Mouse (Mus musculus): Measurements from ENCODE around the gene Sbsn. TPM values are rescaled to one million over a fixed set of nuclear protein-coding genes. Genes with fewer than 3 reads are reported as not detected.

Sbsn gene
- polyA plus RNA-seq, 1 experiment, result 6.9 TPM

DNA sequence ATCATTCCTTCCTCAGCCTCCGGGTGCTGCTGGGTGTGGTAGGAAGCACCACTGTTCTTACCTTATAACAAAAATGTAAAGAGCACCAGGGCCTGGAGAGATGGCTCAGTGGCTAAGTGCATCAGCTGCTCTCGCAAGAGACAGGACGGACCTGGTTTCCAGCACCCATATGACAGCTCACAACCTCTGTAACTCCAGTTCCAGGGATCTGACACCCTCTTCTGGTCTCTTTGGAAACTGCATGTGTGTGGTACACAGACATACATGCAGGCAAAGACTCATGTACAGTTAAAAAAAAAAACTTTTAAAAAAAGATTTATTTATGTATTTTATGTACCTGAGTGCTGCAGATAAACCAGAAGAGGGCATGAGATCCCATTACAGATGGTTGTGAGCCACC is 52.0 kb downstream of the Sbsn start:
- Histone ChIP-seq H3K4me3 (replicated peaks; ENCODE audit: insufficient read depth, low read depth, low read length) (no peak overlapping the region), H3K4me1 (ENCODE audit: control insufficient read depth, insufficient read depth, low read length) (no peaks in the 10 kb centered on the region), H3K27me3 (ENCODE audit: control insufficient read depth, insufficient read depth, low read length) (no peaks in the 10 kb centered on the region), H3K27ac (ENCODE audit: insufficient read depth, low read length) (no peak overlapping the region)
- WGBS, result 91% methylated on average over 3 of the region's 3 CpGs
- TF ChIP-seq CTCF (IDR thresholded peaks at IDR 0.05; ENCODE audit: borderline replicate concordance, insufficient read depth, low read depth, low read length), result no peak
- TF ChIP-seq POLR2A (IDR thresholded peaks at IDR 0.05; ENCODE audit: borderline replicate concordance, insufficient read depth, low read length), result no peak
- DNase-seq, result no peak

DNA sequence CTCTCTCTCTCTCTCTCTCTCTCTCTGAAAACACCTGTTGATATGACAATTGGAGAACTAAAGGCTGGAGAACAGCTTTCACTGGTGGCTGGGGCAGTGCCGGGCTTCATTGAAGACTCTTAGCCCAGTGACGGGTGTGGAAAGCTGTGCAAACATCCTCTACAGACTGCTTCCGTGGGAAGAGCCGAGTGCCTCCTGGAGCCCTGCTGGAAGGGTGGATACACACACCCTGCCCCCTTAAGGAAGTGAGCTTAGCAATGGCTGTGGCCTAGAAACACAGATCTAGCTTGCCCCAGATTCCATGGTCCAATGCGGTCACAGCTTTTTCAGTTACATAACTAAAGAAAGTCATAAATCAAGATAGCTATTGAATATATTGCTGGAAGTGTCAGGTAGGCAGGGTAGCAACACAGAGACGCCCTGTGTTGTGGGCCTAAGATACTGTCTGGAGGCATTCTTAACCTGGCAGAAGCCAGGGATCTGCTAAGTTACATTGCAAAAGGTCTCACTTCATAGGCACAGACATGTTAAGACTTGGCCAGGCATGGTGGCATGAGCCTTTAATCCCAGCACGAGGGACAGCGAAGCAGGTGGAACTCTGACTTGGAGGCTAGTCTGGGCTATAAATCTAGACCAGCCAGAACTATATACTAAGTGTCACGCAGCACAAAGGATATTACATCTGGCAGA is 52.9 kb downstream of the Sbsn start:
- TF ChIP-seq CTCF (IDR thresholded peaks at IDR 0.05; ENCODE audit: borderline replicate concordance, insufficient read depth, low read depth, low read length) (no peak), POLR2A (IDR thresholded peaks at IDR 0.05; ENCODE audit: borderline replicate concordance, insufficient read depth, low read length) (no peak)
- Histone ChIP-seq H3K4me1 (ENCODE audit: control insufficient read depth, insufficient read depth, low read length) (no peaks in the 10 kb centered on the region), H3K27ac (ENCODE audit: insufficient read depth, low read length) (no peak overlapping the region), H3K27me3 (ENCODE audit: control insufficient read depth, insufficient read depth, low read length) (no peaks in the 10 kb centered on the region), H3K4me3 (replicated peaks; ENCODE audit: insufficient read depth, low read depth, low read length) (no peak overlapping the region)
- WGBS, result 87% methylated on average over 9 of the region's 9 CpGs
- DNase-seq, result peak in 1 of 2 experiments; percentile 5

Other genes starting within 250 kb of the Sbsn start
- gene Arhgap33, start 216.4 kb upstream of the Sbsn start, polyA plus RNA-seq (2012; rRNA removed), result 38.5 and 39.8 TPM in 2 replicates
- gene Hspb6, start 199.3 kb upstream of the Sbsn start, polyA plus RNA-seq (2012; rRNA removed), result 23.8 and 24.3 TPM in 2 replicates
- 5.6 and 7.4 TPM in 2 replicates for gene Proser3, start 199.2 kb upstream of the Sbsn start, polyA plus RNA-seq (2012; rRNA removed)
- 60.2 and 62.5 TPM in 2 replicates for gene Lin37, start 191.6 kb upstream of the Sbsn start, polyA plus RNA-seq (2012; rRNA removed)
- 109 and 117 TPM in 2 replicates for gene U2af1l4, start 188.2 kb upstream of the Sbsn start, polyA plus RNA-seq (2012; rRNA removed)
- gene Gm49396, start 188.1 kb upstream of the Sbsn start, polyA plus RNA-seq (2012; rRNA removed), result 11.9 and 12.3 TPM in 2 replicates
- 147 and 155 TPM in 2 replicates for gene Psenen, start 187.8 kb upstream of the Sbsn start, polyA plus RNA-seq (2012; rRNA removed)
- 8.3 and 10.1 TPM in 2 replicates for gene Igflr1, start 186.0 kb upstream of the Sbsn start, polyA plus RNA-seq (2012; rRNA removed)
- 57.7 and 60.0 TPM in 2 replicates for gene Kmt2b, start 162.7 kb upstream of the Sbsn start, polyA plus RNA-seq (2012; rRNA removed)
- not detected in 2 replicates for gene Zbtb32, start 152.6 kb upstream of the Sbsn start, polyA plus RNA-seq (2012; rRNA removed)
- gene Upk1a, start 138.6 kb upstream of the Sbsn start, polyA plus RNA-seq (2012; rRNA removed), result 2.0 and 2.2 TPM in 2 replicates
- 1,224 and 1,255 TPM in 2 replicates for gene Cox6b1, start 125.3 kb upstream of the Sbsn start, polyA plus RNA-seq (2012; rRNA removed)
- gene Etv2, start 115.6 kb upstream of the Sbsn start, polyA plus RNA-seq (2012; rRNA removed), result not detected in 2 replicates
- gene Rbm42, start 101.2 kb upstream of the Sbsn start, polyA plus RNA-seq (2012; rRNA removed), result 66.6 and 69.5 TPM in 2 replicates
- 16.4 and 17.1 TPM in 2 replicates for gene Haus5, start 86.5 kb upstream of the Sbsn start, polyA plus RNA-seq (2012; rRNA removed)
- not detected in 2 replicates for gene Pmis2, start 79.9 kb upstream of the Sbsn start, polyA plus RNA-seq (2012; rRNA removed)
- not detected in 2 replicates for gene 2200002J24Rik, start 52.5 kb upstream of the Sbsn start, polyA plus RNA-seq (2012; rRNA removed)
- 0.33 and 0.39 TPM in 2 replicates for gene Atp4a, start 39.3 kb upstream of the Sbsn start, polyA plus RNA-seq (2012; rRNA removed)
- gene Tmem147, start 21.9 kb upstream of the Sbsn start, polyA plus RNA-seq (2012; rRNA removed), result 247 TPM in 2 replicates
- not detected in 2 replicates for gene Gapdhs, start 7.8 kb upstream of the Sbsn start, polyA plus RNA-seq (2012; rRNA removed)
- gene Dmkn, start 12.3 kb downstream of the Sbsn start, polyA plus RNA-seq (2012; rRNA removed), result 1.4 and 1.8 TPM in 2 replicates
- gene Krtdap, start 36.4 kb downstream of the Sbsn start, polyA plus RNA-seq (2012; rRNA removed), result not detected in 2 replicates
- gene Ffar2, start 72.3 kb downstream of the Sbsn start, polyA plus RNA-seq (2012; rRNA removed), result 0.03 TPM in 1 of 2 replicates, not detected in the other
- gene Ffar3, start 104.7 kb downstream of the Sbsn start, polyA plus RNA-seq (2012; rRNA removed), result not detected in 2 replicates
- not detected in 2 replicates for gene Ffar1, start 110.1 kb downstream of the Sbsn start, polyA plus RNA-seq (2012; rRNA removed)
- gene Cd22, start 128.9 kb downstream of the Sbsn start, polyA plus RNA-seq (2012; rRNA removed), result 0.11 and 0.19 TPM in 2 replicates
- gene Mag, start 163.4 kb downstream of the Sbsn start, polyA plus RNA-seq (2012; rRNA removed), result 683 and 783 TPM in 2 replicates
- gene Hamp2, start 173.2 kb downstream of the Sbsn start, polyA plus RNA-seq (2012; rRNA removed), result not detected in 2 replicates
- gene Hamp, start 192.6 kb downstream of the Sbsn start, polyA plus RNA-seq (2012; rRNA removed), result not detected in 2 replicates
- 226 and 230 TPM in 2 replicates for gene Usf2, start 205.3 kb downstream of the Sbsn start, polyA plus RNA-seq (2012; rRNA removed)
- gene Lsr, start 222.0 kb downstream of the Sbsn start, polyA plus RNA-seq (2012; rRNA removed), result 9.2 and 9.4 TPM in 2 replicates
- 0.13 and 0.29 TPM in 2 replicates for gene Fam187b, start 222.3 kb downstream of the Sbsn start, polyA plus RNA-seq (2012; rRNA removed)